24 mouse cellular contexts compared by ENCODE assay signal in the genomic region with DNA sequence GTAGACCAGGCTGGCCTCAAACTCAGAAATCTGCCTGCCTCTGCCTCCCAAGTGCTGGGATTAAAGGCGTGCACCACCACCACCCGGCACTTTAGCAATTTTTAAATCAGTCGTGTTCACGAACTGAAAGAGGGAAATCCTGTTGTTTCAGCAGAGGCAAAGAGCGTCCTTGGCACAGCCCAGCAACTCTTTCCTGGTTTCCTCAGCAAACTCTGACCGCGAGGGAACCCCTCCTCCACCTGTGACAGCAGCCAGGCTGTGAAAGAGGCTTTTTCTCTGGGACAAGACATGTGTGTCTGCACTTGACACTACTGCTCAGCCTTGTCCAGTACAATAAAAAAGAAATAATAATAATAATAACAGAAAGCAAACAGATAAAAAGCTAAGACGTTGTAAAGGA. TPM values are rescaled to one million over a fixed set of nuclear protein-coding genes. Genes with fewer than 3 reads are reported as not detected.
DNase-seq lines count a peak whose midpoint lies in the region; ATAC-seq lines count a peak whose summit lies in the region.
"Had no signal": no experiment of that assay in that cellular context is flagged by ENCODE, and none has a peak within 500 bp of the region (broad histone marks: within the 10 kb centered on the region; RNA-seq: fewer than 3 reads in every experiment).

No protein-coding gene starts in this region.

- H3K9ac ChIP-seq in kidney, embryonic 16.5 days (replicated peaks; ENCODE audit: low read length): no peak overlapping the region
- H3K9ac ChIP-seq in kidney, embryonic 14.5 days (ENCODE audit: low read depth, low read length): no peak overlapping the region
- H3K9ac ChIP-seq: embryonic facial prominence, embryonic 15.5 days; heart, embryonic 13.5 days; hindbrain, embryonic 13.5 days had no signal

- no peaks in the 10 kb centered on the region for H3K36me3 ChIP-seq in kidney, embryonic 16.5 days (ENCODE audit: insufficient read depth, low read length)
- H3K36me3 ChIP-seq in kidney, embryonic 14.5 days (ENCODE audit: control insufficient read depth, insufficient read depth, low read length): no peaks in the 10 kb centered on the region
- H3K36me3 ChIP-seq: embryonic facial prominence, embryonic 15.5 days; forebrain, embryonic 10.5 days; heart, embryonic 13.5 days; hindbrain, embryonic 13.5 days had no signal

- WGBS in kidney, embryonic 16.5 days: 81% methylated on average over 8 of the region's 8 CpGs
- WGBS in kidney, embryonic 14.5 days: 76% methylated on average over 8 of the region's 8 CpGs

- H3K27me3 ChIP-seq in kidney, embryonic 16.5 days (ENCODE audit: insufficient read depth, low read length): no peaks in the 10 kb centered on the region
- H3K27me3 ChIP-seq in kidney, embryonic 14.5 days (ENCODE audit: control insufficient read depth, insufficient read depth, low read length): no peaks in the 10 kb centered on the region
- H3K27me3 ChIP-seq: embryonic facial prominence, embryonic 15.5 days; heart, embryonic 13.5 days; hindbrain, embryonic 13.5 days had no signal

- no peak for ATAC-seq in kidney, embryonic 16.5 days (ENCODE audit: low FRiP score, low TSS enrichment)
- no peak for ATAC-seq in kidney, embryonic 14.5 days (ENCODE audit: low FRiP score, low TSS enrichment)
- no peak for ATAC-seq in activated CD4-positive, CD25-positive, alpha-beta regulatory T cell, adult 4 months
- ATAC-seq: forebrain, embryonic 14.5 days; hindbrain, postnatal 0 days had no signal

- no peaks in the 10 kb centered on the region for H3K9me3 ChIP-seq in kidney, embryonic 16.5 days (ENCODE audit: low read length)
- no peaks in the 10 kb centered on the region for H3K9me3 ChIP-seq in kidney, embryonic 14.5 days (ENCODE audit: control insufficient read depth, low read length)
- H3K9me3 ChIP-seq: embryonic facial prominence, embryonic 15.5 days; forebrain, embryonic 10.5 days; heart, embryonic 13.5 days; hindbrain, embryonic 13.5 days had no signal

- no peak overlapping the region for H3K27ac ChIP-seq in kidney, embryonic 16.5 days (ENCODE audit: low read length)
- no peak overlapping the region for H3K27ac ChIP-seq in kidney, embryonic 14.5 days (ENCODE audit: low read depth, low read length)
- H3K27ac ChIP-seq: embryonic facial prominence, embryonic 15.5 days; forebrain, embryonic 10.5 days; heart, embryonic 13.5 days; hindbrain, embryonic 13.5 days; hindbrain, postnatal 0 days had no signal

- H3K4me1 ChIP-seq in kidney, embryonic 16.5 days (ENCODE audit: insufficient read depth, low read length): no peaks in the 10 kb centered on the region; the same call in 1 of the 2 replicates
- 0 out of 2 replicates have a peak, but pooled peaks cover 2% of the 10 kb centered on the region for H3K4me1 ChIP-seq in kidney, embryonic 14.5 days (ENCODE audit: control insufficient read depth, insufficient read depth, low read length)
- H3K4me1 ChIP-seq: forebrain, embryonic 10.5 days had no signal

- no peak overlapping the region for H3K4me3 ChIP-seq in kidney, embryonic 16.5 days (ENCODE audit: low read length)
- H3K4me3 ChIP-seq in kidney, embryonic 14.5 days (ENCODE audit: low read length): no peak overlapping the region
- H3K4me3 ChIP-seq: embryonic facial prominence, embryonic 15.5 days; erythroblast, embryonic 14.5 days; forebrain, embryonic 10.5 days; heart, embryonic 13.5 days; hindbrain, embryonic 13.5 days had no signal

- peak; percentile 45 for DNase-seq in adrenal gland, adult 2 months
- DNase-seq in adrenal gland, postnatal 4 days (ENCODE audit: low spot score in 2 of 2): no peak
- peak; percentile 44 for DNase-seq in kidney, adult 11 months
- DNase-seq in kidney, postnatal 10 days: peak; percentile 41
- DNase-seq in kidney, postnatal 36 days: peak; percentile 64 to 73
- DNase-seq: cerebellum, adult 11 months; cerebellum, adult 8-10 months; cerebellum, postnatal 14 days; embryo, embryonic 11 days; gastrocnemius, postnatal 36 days; heart, adult 11 months; heart, postnatal 10 days had no signal

- no peak overlapping the region for H3K4me2 ChIP-seq in kidney, embryonic 16.5 days (replicated peaks; ENCODE audit: low read depth, low read length)
- no peak overlapping the region for H3K4me2 ChIP-seq in kidney, embryonic 14.5 days (replicated peaks; ENCODE audit: low read depth, low read length)
- H3K4me2 ChIP-seq: embryonic facial prominence, embryonic 15.5 days; heart, embryonic 13.5 days; hindbrain, embryonic 13.5 days had no signal

RNA-seq across cellular contexts. Expression of a gene that starts 18.8 kb away (rescaled TPM):
- 10 to 100 TPM; 42.8 to 63.0 TPM for total RNA-seq in adrenal gland, adult 2 months (2021)
- polyA plus RNA-seq in adrenal gland, adult 2 months (2012; rRNA removed): 115 and 187 TPM in 2 replicates
- total RNA-seq in adrenal gland, postnatal 4 days (2021): 1 to 10 TPM; 5.6 to 9.2 TPM
- polyA plus RNA-seq in kidney, embryonic 16.5 days (2015; fragmentation: Nextera tagmentation; extraction: Ambion mirVana): 3.0 and 3.2 TPM in 2 replicates
- 0.50 and 1.7 TPM in 2 replicates for polyA plus RNA-seq in kidney, embryonic 14.5 days (2014; fragmentation: Nextera tagmentation; extraction: Ambion mirVana)
- polyA plus RNA-seq in activated CD4-positive, CD25-positive, alpha-beta regulatory T cell, adult 4 months (2017; shearing (Covaris generic)): not detected
- total RNA-seq: common myeloid progenitor, adult 5-6 weeks; hematopoietic stem cell, adult 5-6 weeks had no signal
- polyA plus RNA-seq: erythroblast, embryonic 14.5 days had no signal

RNA-seq across cellular contexts. Expression of a gene that starts 59.5 kb away (rescaled TPM):
- 10 to 100 TPM; 85.3 to 87.0 TPM for total RNA-seq in adrenal gland, adult 2 months (2021)
- polyA plus RNA-seq in adrenal gland, adult 2 months (2012; rRNA removed): 21.0 and 21.3 TPM in 2 replicates
- total RNA-seq in adrenal gland, postnatal 4 days (2021): 10 to 100 TPM; 59.7 to 64.1 TPM
- polyA plus RNA-seq in kidney, embryonic 16.5 days (2015; fragmentation: Nextera tagmentation; extraction: Ambion mirVana): 86.9 and 88.5 TPM in 2 replicates
- 40.4 and 69.3 TPM in 2 replicates for polyA plus RNA-seq in kidney, embryonic 14.5 days (2014; fragmentation: Nextera tagmentation; extraction: Ambion mirVana)
- 10 to 100 TPM; 52.3 to 53.6 TPM for polyA plus RNA-seq in activated CD4-positive, CD25-positive, alpha-beta regulatory T cell, adult 4 months (2017; shearing (Covaris generic))

RNA-seq across cellular contexts. Expression of a gene that starts 59.7 kb away (rescaled TPM):
- 10 to 100 TPM; 64.7 to 65.6 TPM for total RNA-seq in adrenal gland, adult 2 months (2021)
- 13.2 and 21.1 TPM in 2 replicates for polyA plus RNA-seq in adrenal gland, adult 2 months (2012; rRNA removed)
- 100 to 1,000 TPM in 1 of 2 experiments, 10 to 100 TPM in 1; 93.3 to 108 TPM for total RNA-seq in adrenal gland, postnatal 4 days (2021)
- polyA plus RNA-seq in kidney, embryonic 16.5 days (2015; fragmentation: Nextera tagmentation; extraction: Ambion mirVana): 175 and 182 TPM in 2 replicates
- polyA plus RNA-seq in kidney, embryonic 14.5 days (2014; fragmentation: Nextera tagmentation; extraction: Ambion mirVana): 96.9 and 180 TPM in 2 replicates
- polyA plus RNA-seq in activated CD4-positive, CD25-positive, alpha-beta regulatory T cell, adult 4 months (2017; shearing (Covaris generic)): 10 to 100 TPM; 79.7 to 89.2 TPM

Comparison
In these comparisons a context has a peak if more than half of its experiments do, and no peak if none do; other contexts are left out.
1. DNase-seq: peak in adrenal gland, adult 2 months (single experiment), kidney, adult 11 months (single experiment), kidney, postnatal 10 days (single experiment) and kidney, postnatal 36 days (2 of 2); none in adrenal gland, postnatal 4 days (0 of 2).
2. RNA of a gene that starts 18.8 kb away (polyA plus RNA-seq): 115 to 187 TPM in adrenal gland, adult 2 months; 3.0 to 3.2 TPM in kidney, embryonic 16.5 days, 0.50 to 1.7 TPM in kidney, embryonic 14.5 days and not detected in activated CD4-positive, CD25-positive, alpha-beta regulatory T cell, adult 4 months; every median in the first group is over 10 times any median in the second.